Mouse (Mus musculus) liver, embryonic 15.5 days (tissue): ENCODE measurements around the gene Olfr1204. TPM values are rescaled to one million over a fixed set of nuclear protein-coding genes. Genes with fewer than 3 reads are reported as not detected.

Source experiments
- ATAC-seq: fragments of 200-750 bp; cut with Nextera tagmentation; 2 replicates; pipeline ENCODE4 v1.8.0; 2017; ENCODE audit warnings: moderate number of reproducible peaks, mild to moderate bottlenecking, moderate library complexity; ENCODE audit not compliant: insufficient read depth
- H3K27ac ChIP-seq: fragments of 300-500 bp; sonication (generic); replicated peaks from 2 replicates; pipeline ENCODE4 v1.5.1; 2015; ENCODE audit warnings: mild to moderate bottlenecking, inconsistent platforms
- H3K27me3 ChIP-seq: fragments of 300-500 bp; sonication (generic); 2 replicates; pipeline ENCODE4 v1.6.1; 2015; ENCODE audit warnings: mild to moderate bottlenecking, inconsistent platforms
- H3K36me3 ChIP-seq: fragments of 300-500 bp; sonication (generic); replicated peaks from 2 replicates; pipeline ENCODE4 v1.6.1; 2015; ENCODE audit warnings: moderate library complexity, mild to moderate bottlenecking, inconsistent platforms
- H3K4me1 ChIP-seq: fragments of 300-500 bp; sonication (generic); replicated peaks from 2 replicates; pipeline ENCODE4 v1.6.1; 2015; ENCODE audit warnings: inconsistent platforms
- H3K4me2 ChIP-seq: fragments of 300-500 bp; sonication (generic); 2 replicates; pipeline ENCODE4 v1.6.1; 2015; ENCODE audit warnings: moderate library complexity, mild to moderate bottlenecking, inconsistent platforms
- H3K4me3 ChIP-seq: fragments of 300-500 bp; sonication (generic); replicated peaks from 2 replicates; pipeline ENCODE4 v1.5.1; 2015; ENCODE audit warnings: mild to moderate bottlenecking, inconsistent platforms
- H3K9ac ChIP-seq: fragments of 300-500 bp; sonication (generic); 2 replicates; pipeline ENCODE4 v1.6.1; 2015; ENCODE audit warnings: moderate library complexity, mild to moderate bottlenecking, inconsistent platforms
- H3K9me3 ChIP-seq: fragments of 300-500 bp; sonication (generic); replicated peaks from 2 replicates; pipeline ENCODE4 v1.6.1; 2016; ENCODE audit warnings: inconsistent platforms
- WGBS: fragments of 180-500 bp; shearing (Covaris S2); methylation state at CpG from one replicate; pipeline ENCODE4 v1.1.7; 2015; ENCODE audit warnings: mixed read lengths; ENCODE audit not compliant: insufficient replicate concordance; 5-methylcytosine and 5-hydroxymethylcytosine counted together
- polyA plus RNA-seq: library from polyadenylated mRNA; unstranded; fragments of >200 nt; fragmentation: Nextera tagmentation; extraction: Ambion mirVana; gene quantifications from 2 replicates; pipeline ENCODE4 v1.2.1, GENCODE M21; 2015

Olfr1204 gene
- polyA plus RNA-seq: not detected in 2 replicates

GRCm38 (mm10) chr2:88848992-88849391, at the start of gene Olfr1204:
Olfr1204 (plus strand) TSS chr2:88849292.
- no peak for ATAC-seq
- Histone ChIP-seq H3K36me3 (no peaks in the 10 kb centered on the region), H3K4me2 (no peak within 1 kb of the TSS), H3K9me3 (no peaks in the 10 kb centered on the region), H3K4me3 (no peak within 1 kb of the TSS), H3K9ac (no peak within 1 kb of the TSS), H3K27me3 (no peaks in the 10 kb centered on the region), H3K27ac (no peak within 1 kb of the TSS), H3K4me1 (no peaks in the 10 kb centered on the region)
- WGBS: 52% methylated on average over 1 of the region's 1 CpGs

- H3K27me3 ChIP-seq: no peaks in the 10 kb centered on the region
- H3K36me3 ChIP-seq: no peaks in the 10 kb centered on the region
- H3K4me2 ChIP-seq: no peak within 1 kb of the TSS
- WGBS: 51% methylated on average over 1 of the region's 1 CpGs
- H3K9me3 ChIP-seq: no peaks in the 10 kb centered on the region
- H3K4me1 ChIP-seq: no peaks in the 10 kb centered on the region
- no peak within 1 kb of the TSS for H3K27ac ChIP-seq
- no peak within 1 kb of the TSS for H3K4me3 ChIP-seq
- no peak for ATAC-seq
- H3K9ac ChIP-seq: no peak within 1 kb of the TSS
Observed at GRCm38 (mm10) chr2:88814196-88814595, 34.9 kb upstream of the Olfr1204 start, which contains the start of gene Olfr1202. Olfr1202 (plus strand) TSS chr2:88814496.

- no peak within 1 kb of the TSS for H3K9ac ChIP-seq
- no peaks in the 10 kb centered on the region for H3K27me3 ChIP-seq
- no peaks in the 10 kb centered on the region for H3K9me3 ChIP-seq
- no peaks in the 10 kb centered on the region for H3K4me1 ChIP-seq
- H3K4me2 ChIP-seq: no peak within 1 kb of the TSS
- H3K36me3 ChIP-seq: no peaks in the 10 kb centered on the region
- no peak within 1 kb of the TSS for H3K4me3 ChIP-seq
- ATAC-seq: no peak
- no peak within 1 kb of the TSS for H3K27ac ChIP-seq
- WGBS: 70% methylated on average over 2 of the region's 2 CpGs
Observed at GRCm38 (mm10) chr2:88829437-88829836, 19.7 kb upstream of the Olfr1204 start, which contains the start of gene Olfr1205. Olfr1205 (plus strand) TSS chr2:88829737.

GRCm38 (mm10) chr2:88838477-88838876, 10.6 kb upstream of the Olfr1204 start:
- no peak for ATAC-seq
- Histone ChIP-seq H3K9me3 (no peaks in the 10 kb centered on the region), H3K27ac (no peak overlapping the region), H3K9ac (no peak overlapping the region), H3K4me2 (no peak overlapping the region), H3K36me3 (no peaks in the 10 kb centered on the region), H3K27me3 (no peaks in the 10 kb centered on the region), H3K4me3 (no peak overlapping the region), H3K4me1 (no peaks in the 10 kb centered on the region)
- WGBS: 55% methylated on average over 2 of the region's 2 CpGs

GRCm38 (mm10) chr2:88862931-88863330, 13.8 kb downstream of the Olfr1204 start, which contains the start of gene Olfr1206:
Olfr1206 (plus strand) TSS chr2:88863231.
- no peaks in the 10 kb centered on the region for H3K4me1 ChIP-seq
- H3K9me3 ChIP-seq: no peaks in the 10 kb centered on the region
- H3K4me3 ChIP-seq: no peak within 1 kb of the TSS
- 56% methylated on average over 2 of the region's 2 CpGs for WGBS
- H3K36me3 ChIP-seq: no peaks in the 10 kb centered on the region
- no peak for ATAC-seq
- no peak within 1 kb of the TSS for H3K4me2 ChIP-seq
- H3K9ac ChIP-seq: no peak within 1 kb of the TSS
- no peak within 1 kb of the TSS for H3K27ac ChIP-seq
- no peaks in the 10 kb centered on the region for H3K27me3 ChIP-seq

GRCm38 (mm10) chr2:88902211-88902610, 53.1 kb downstream of the Olfr1204 start, which contains the start of gene Olfr1208:
Olfr1208 (minus strand) TSS chr2:88902311.
- no peak within 1 kb of the TSS for H3K4me2 ChIP-seq
- no peaks in the 10 kb centered on the region for H3K9me3 ChIP-seq
- ATAC-seq: no peak
- no peaks in the 10 kb centered on the region for H3K36me3 ChIP-seq
- no peaks in the 10 kb centered on the region for H3K27me3 ChIP-seq
- no peaks in the 10 kb centered on the region for H3K4me1 ChIP-seq
- H3K27ac ChIP-seq: no peak within 1 kb of the TSS
- no peak within 1 kb of the TSS for H3K9ac ChIP-seq
- no peak within 1 kb of the TSS for H3K4me3 ChIP-seq

Other genes starting within 250 kb of the Olfr1204 start
- gene Olfr1191-ps1, start 208.8 kb upstream of the Olfr1204 start, polyA plus RNA-seq: not detected in 2 replicates
- gene Olfr1192-ps1, start 200.8 kb upstream of the Olfr1204 start, polyA plus RNA-seq: not detected in 2 replicates
- gene Olfr1193, start 173.7 kb upstream of the Olfr1204 start, polyA plus RNA-seq: not detected in 2 replicates
- gene Olfr1195, start 160.1 kb upstream of the Olfr1204 start, polyA plus RNA-seq: not detected in 2 replicates
- not detected in 2 replicates for gene Olfr1196, start 144.7 kb upstream of the Olfr1204 start, polyA plus RNA-seq
- not detected in 2 replicates for gene Olfr1197, start 116.9 kb upstream of the Olfr1204 start, polyA plus RNA-seq
- not detected in 2 replicates for gene Olfr1198, start 97.9 kb upstream of the Olfr1204 start, polyA plus RNA-seq
- gene Olfr1199, start 88.8 kb upstream of the Olfr1204 start, polyA plus RNA-seq: not detected in 2 replicates
- gene Olfr1200, start 78.8 kb upstream of the Olfr1204 start, polyA plus RNA-seq: not detected in 2 replicates
- not detected in 2 replicates for gene Olfr1201, start 56.3 kb upstream of the Olfr1204 start, polyA plus RNA-seq
- not detected in 2 replicates for gene Olfr1202, start 34.8 kb upstream of the Olfr1204 start, polyA plus RNA-seq
- gene Olfr1205, start 19.6 kb upstream of the Olfr1204 start, polyA plus RNA-seq: not detected in 2 replicates
- gene Olfr1206, start 13.9 kb downstream of the Olfr1204 start, polyA plus RNA-seq: not detected in 2 replicates
- gene Olfr1208, start 53.0 kb downstream of the Olfr1204 start, polyA plus RNA-seq: not detected in 2 replicates
- not detected in 2 replicates for gene Olfr1209, start 65.9 kb downstream of the Olfr1204 start, polyA plus RNA-seq
- not detected in 2 replicates for gene Olfr1211, start 88.8 kb downstream of the Olfr1204 start, polyA plus RNA-seq
- gene Olfr1212, start 104.7 kb downstream of the Olfr1204 start, polyA plus RNA-seq: not detected in 2 replicates
- not detected in 2 replicates for gene Gm13762, start 131.0 kb downstream of the Olfr1204 start, polyA plus RNA-seq
- gene Olfr1214, start 143.4 kb downstream of the Olfr1204 start, polyA plus RNA-seq: not detected in 2 replicates
- gene Olfr1215, start 157.7 kb downstream of the Olfr1204 start, polyA plus RNA-seq: not detected in 2 replicates
- not detected in 2 replicates for gene Olfr1216, start 169.0 kb downstream of the Olfr1204 start, polyA plus RNA-seq
- not detected in 2 replicates for gene Olfr1217, start 182.8 kb downstream of the Olfr1204 start, polyA plus RNA-seq
- not detected in 2 replicates for gene Olfr1218, start 211.9 kb downstream of the Olfr1204 start, polyA plus RNA-seq
- gene Olfr1219, start 234.2 kb downstream of the Olfr1204 start, polyA plus RNA-seq: not detected in 2 replicates